Mouse (Mus musculus) right cerebral cortex, postnatal 25 days (tissue): Measurements from ENCODE around the gene Tom1l1.
"Not testable (repeated sequence)": the region's sequence is repeated elsewhere in the genome, so short reads cannot be mapped to it uniquely, and the experiment has no call there.

Experiments
- DNase-seq: peaks from one replicate; pipeline ENCODE4 v3.0.0; 2022

The Tom1l1 gene

DNA sequence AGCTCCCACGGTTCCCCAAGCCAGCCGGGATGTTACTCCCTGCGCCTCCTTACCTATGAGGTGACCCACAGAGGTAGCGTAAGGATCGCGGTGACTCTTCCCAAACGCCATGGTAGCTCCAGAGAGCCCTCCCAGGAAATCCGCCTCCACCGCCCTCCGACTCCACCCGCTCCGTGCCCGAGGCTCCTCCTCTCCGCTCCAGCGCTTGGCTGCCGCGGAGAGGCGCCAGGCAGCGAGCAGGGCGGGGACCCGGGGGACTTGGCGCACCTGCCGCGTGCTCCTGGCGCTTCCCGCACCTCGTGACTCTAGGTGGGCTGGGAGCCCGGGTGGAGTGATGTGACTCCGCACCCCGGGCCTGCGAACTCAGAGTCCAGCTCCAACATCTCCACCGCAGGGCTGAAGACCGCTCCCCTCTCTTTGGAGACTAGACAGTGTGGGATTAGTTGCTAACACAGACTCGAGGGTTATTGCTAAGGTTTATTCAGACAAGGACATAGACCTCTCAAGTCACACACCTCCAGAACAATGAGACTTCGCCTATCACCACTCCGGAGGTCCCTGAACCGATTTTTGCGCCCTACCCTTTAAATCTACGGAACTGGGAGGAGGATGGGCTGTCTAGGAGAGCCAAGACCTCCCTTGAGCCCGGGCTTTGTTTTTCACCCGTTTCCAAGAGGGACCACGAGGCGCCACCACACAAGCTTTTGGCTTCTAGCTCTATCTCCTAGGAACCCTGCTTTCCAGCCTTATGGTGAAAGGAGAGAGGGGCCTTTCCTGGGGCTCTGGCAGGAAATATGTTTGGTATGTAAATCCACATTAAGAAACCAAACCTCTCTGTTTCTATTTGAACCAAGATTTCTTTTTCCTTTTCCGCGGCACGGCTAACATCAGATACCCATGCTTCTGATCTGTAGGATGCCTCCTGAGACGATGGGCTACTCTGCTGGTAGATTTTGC, at the start of gene Tom1l1:
Gene Tom1l1 (minus strand): TSS at position 907 of the 957 bp plus-strand sequence.
- DNase-seq = peak; percentile 88

DNA sequence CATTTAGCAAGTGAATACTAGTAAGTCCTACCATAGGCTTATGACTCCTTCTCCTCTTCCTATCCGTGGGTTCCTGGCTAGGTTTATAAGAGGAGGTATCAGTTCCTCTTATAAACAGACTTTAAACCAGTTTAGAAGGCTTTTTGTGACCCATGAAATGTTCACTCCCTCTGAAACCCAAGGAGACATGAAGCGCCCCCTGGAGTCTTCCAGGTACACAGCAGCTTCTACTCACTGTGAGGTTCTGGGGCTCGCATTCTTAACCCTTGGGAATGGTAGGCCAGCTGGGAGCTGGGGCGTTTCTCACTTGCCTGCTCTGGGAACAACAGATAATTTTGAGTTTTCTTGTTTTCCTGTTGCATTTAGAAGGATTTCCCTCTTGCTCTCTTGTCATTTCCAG, 45.4 kb upstream of the Tom1l1 start:
- DNase-seq = no peak

DNA sequence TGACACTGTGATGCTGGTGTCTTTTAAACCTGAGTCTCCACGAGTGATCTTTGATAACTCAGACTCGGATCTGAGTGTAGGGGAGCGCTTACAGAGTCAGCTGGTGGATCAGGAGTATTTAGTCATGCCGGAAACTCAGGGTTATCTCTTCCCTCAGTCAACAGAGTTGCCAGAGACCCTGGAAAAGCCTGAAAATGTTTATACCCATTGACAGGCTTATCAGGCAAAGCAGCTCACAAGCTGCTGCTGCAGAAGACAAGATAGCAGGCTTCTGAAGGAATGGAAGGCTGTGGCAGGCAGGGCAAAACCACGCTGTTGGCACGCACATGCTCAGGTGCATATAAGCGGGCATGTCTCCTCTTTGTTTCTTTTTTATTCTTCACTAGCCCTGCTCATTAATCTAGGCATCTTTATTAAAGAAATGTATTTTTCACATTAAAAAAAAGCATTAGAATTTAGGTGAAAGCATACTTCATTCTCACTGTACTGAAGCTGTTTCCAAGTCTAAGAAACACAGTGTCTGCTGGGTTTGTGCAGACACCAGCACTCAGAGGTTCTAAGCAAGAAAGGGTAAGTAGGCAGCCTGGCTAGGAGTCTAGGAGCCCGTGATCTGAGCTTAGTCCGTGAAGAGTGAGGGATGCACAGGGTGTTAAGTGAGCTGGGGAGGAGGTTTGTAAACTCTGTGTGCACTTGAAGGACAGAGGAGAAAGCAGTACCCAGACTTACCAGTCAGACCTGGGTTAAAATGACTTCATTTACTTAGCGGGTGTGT, 39.4 kb upstream of the Tom1l1 start:
- DNase-seq = no peak

DNA sequence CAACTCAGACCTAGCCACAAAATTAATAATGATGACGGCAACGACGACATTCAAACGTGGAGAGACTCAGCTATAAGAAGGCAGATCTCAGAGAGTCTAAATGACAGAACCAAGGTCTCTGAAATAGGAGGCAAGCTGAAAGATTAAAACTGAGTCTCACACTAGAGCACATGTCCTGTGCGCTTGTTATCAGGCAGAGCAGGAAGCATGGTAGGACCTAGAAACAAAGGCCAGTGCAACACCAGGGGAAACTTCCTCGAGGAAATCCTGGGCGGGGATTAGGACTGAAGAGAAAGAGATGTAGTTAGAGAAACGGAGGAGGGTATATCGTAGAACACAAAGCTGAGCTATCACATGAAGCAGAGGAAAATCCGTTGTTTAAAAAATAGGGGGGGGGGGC, 38.6 kb upstream of the Tom1l1 start:
- no peak for DNase-seq

DNA sequence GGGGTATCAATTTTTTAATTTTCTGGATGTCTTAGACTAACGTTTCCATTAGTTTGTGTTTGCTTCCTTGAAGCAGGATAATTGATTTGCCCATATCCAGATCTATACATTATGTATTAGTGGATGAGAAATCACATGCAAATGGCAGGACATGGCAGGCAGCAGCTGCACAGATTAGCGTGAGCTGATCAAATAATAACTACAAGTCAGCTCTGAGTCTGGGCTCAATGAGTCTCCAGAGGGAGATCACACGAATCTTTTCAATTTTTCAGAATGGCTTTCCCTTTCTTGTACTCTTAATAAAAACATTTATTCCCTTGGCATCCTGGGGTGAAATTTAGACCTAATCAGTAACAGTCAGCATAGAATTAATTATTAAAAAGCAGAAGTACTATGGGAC, 34.1 kb upstream of the Tom1l1 start:
- DNase-seq = no peak

DNA sequence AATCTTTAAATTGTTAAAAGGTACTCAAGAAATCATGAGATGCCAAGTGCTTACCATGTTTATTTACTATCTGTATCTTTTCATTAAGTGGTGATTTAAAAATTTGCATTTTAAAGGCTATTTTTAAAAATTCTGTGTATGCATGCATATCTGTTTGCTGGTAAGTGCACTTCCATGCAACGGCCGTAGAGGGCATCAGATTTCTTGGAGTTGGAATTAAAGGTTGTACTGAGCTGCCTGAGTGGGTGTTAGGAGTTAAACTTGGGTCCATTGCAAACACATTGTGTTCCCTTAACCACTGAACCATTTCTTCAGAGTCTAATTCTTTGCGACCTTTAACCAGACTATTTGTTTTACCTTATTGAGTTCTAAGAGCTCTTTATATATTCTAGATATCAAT, 29.6 kb upstream of the Tom1l1 start:
- no peak for DNase-seq

DNA sequence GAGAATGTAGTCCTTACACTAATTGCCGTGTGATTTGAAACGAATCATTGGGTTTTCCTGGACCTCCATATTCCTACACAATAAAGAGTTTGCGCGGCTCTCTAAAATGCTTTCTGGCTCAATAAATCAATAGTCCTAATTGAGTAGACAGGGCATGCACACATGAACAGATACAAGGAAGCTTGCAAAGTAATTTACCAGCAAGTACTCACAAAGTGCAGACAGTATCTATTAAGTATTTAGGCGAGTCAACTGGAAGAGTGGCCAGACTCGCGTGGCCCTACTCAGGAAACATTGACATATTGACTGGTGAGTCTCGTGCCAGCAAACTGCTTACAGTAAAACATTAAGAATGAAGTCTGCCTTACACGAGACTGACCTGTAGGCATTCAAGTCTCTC, 23.4 kb upstream of the Tom1l1 start:
- DNase-seq = no peak

DNA sequence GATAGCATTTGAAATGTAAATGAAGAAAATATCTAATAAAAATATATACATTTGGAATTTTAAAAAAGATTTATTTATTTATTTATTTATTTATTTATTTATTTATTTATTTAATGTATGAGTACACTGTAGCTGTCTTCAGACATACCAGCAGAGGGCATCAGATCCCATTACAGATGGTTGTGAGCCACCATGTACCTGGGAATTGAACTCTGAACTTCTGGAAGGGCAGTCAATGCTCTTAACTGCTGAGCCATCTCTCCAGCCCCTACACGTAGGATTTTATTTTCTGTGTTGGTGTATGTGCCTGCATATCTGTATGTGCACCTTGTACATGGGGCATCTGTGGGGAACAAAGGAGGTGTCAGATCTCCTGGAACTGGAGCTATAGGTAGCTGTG, 19.0 kb upstream of the Tom1l1 start:
- not testable (repeated sequence) for DNase-seq

DNA sequence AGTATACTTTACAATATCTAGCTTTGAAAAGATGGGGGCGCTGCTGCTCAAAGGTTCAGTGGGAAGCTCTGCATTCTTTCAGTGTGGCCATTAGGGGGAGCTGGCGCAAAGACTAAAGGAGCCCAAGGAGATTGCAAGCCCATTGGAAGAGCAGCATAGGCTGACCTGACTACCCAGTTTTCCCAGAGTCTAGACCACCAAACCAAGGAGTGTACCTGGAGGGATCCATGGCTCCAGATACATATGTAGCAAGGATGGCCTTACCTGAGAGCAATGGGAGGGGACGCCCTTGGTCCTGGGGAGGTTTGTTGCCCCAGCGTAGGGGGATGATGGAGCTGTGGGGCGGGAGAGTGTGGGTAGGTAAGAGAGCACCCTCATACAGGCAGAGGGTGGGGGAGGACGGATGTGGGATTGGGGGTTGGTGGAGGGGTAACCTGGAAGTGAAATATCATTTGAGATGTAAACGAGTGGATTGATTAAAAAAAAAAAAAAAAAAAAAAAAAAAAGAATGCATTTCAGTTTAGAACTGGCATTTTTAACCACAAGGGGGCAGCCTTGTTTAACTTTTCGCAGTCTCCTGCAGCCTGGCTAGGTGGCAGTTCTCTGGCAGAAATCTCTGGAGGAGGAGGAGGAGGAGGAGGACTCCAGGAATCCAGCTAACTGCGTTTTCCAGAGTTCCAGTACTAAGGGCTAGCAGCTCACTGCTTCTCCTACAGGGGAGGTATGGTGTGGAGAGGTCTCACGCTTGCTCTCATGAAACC, 9.5 kb upstream of the Tom1l1 start:
- DNase-seq = peak; percentile 66

DNA sequence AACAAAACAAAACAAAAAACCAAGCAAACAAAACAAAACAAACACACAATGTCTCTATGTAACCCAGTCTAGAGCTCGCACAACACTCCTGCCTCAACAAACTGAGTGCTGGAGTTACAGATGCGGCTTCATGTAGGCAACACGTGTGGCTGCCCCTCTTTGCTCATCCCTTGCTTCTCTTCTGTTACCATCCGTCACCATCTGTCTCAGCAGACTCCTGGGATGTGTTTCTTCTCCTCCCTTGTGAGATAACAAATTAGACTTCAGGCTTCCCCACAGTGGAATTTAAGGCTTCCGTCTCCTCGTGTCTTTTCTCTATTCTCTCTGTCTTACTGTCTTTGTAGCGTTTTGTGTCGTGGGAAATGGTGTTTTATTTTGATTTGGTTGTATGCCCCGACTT, 7.6 kb upstream of the Tom1l1 start:
- no peak for DNase-seq

DNA sequence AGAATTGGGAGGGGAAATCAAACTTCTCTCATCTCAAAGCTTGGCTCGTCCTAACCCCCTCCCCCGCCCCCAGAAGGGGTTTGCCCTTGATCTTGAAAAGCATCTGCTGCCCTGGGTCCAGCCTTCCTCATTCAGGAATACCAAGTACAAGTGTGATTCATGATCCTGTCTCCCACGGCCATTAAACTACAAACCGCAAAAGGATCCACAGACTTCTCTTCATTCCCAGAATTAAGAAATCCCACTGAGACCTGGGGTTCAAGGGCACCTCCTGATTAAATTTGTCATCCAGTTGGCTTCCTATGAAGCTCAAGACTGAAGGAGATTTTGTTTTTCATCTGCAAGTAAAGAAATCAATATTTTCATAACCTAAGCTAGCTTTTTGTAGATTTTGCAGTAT, 6.0 kb upstream of the Tom1l1 start:
- no peak for DNase-seq

DNA sequence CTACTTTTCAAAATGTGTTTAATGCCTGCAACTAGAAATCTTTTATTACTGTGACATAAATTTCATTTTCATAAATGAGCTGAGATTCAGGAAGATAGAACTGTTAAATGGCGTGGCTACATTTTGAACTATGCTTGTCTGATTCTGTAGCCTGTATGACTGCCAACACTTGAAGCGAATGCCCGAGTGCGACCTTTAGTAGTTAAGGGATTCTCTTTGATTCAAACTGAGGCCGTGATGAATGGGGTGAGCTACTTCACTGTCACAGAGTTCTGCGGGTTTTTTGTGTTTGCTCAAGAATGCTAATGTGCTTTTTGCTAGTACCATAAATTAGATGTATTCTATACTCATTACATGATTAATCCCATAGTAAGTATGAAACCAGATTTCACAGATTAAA, 2.2 kb upstream of the Tom1l1 start:
- no peak for DNase-seq

DNA sequence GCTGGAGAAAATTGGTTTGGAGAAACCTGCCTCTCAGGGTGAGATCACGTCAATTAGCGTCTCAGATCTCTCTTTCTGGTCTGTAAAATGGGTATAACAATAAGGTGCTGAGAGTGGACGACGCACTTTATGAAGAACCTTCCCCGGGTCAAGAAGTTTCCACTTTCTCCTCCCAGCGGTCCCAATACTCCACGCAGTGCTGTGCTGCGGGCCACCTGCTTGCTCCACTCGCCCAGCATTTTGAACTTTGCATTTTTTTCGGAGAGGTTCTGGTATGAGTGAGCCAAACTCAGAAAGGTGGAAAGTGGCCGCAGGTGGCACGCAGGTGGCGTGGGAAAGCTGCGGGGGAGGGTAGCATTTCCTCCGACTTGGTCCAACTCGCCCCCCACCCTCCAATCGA, 1.1 kb downstream of the Tom1l1 start:
- no peak for DNase-seq

DNA sequence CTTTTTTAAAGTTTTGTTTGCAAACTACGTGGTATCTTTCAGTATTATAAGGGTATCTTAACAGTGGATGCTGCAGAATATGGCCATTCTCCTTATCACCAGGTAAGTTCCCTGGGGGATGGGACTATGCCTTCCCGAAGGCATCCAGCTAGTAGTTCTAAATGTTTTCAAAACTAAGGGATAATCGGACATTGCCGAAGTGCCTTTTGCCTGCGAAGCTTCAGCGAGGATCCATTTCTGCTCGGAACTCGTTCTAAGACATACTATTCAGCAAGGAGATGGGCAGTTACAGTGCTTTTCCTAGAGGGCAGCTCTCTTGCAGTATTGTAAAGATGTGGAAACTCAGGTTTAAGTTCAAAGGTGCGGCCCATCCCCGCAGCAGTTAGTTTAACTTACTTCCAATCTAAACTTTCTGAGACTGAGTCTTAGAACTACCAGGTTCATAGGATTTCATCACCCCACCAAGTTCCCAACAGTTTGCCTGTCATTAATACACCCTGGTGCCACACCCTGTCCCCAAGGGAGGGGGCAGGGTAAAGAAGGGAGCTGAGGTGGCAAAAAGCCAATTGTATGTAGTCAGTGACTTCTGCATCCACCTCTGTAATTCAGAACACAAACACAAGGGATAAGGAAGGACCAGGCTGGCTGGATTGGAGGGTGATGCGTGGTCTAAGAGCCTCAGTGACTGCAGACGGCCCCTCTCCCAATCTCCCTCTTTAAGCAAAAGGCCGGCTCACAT, 1.7 kb downstream of the Tom1l1 start:
- DNase-seq = no peak

DNA sequence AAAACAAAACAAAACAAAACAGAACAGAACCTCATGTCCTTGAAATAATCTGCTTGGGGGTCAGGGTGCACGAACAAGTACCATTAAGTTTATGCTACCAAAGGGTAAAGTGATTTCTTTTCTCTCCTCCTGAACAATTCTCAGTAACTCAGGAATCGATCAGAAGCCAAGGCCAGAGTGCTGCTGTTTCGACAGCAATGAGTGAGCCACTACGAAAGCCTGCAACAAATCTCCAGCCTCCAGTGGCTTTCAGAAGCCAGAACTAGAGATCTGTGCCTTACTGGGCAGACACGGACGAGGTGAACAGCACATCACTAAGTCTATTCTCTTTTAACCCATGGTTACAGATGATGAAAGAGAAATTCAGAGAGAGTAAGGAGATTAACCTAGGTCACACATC, 3.0 kb downstream of the Tom1l1 start:
- DNase-seq = no peak

DNA sequence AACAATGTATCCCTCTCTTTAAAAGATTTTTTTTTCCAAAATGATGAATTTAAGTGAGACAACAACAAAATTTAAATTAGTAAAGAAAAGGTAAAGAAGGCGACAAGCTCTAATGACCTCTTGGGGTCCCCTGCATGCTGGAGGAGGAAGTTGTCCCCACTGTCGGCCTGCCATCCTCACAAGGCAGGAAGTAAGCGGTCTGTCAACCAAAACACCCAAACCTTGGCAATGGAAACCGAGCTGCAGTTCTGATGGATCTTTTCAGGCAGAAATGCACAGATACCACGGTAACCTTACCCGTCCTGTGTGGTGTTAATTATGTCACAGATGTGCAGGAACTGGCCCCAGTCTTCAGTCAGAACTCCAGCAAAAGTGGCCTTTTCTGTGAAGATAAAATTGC, 3.4 kb downstream of the Tom1l1 start:
- DNase-seq = no peak

DNA sequence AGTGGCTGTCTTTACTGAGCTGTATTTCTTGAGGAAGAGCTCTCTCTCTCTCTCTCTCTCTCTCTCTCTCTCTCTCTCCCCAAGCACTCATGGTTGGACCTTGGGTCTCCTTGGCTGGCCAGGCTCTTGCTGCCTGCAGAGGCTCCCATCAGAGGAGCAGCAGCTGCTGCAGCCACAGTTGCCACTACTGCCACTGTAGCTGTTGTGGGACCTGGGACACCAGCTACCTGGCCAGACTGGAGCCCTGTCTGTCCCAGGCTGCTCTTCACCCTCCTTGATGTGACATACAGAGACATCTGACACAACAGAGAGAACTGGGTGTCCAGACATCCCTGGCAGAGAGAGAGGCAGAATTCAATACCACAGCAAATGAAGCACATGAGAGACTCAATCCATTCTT, 7.0 kb downstream of the Tom1l1 start:
- DNase-seq = no peak

DNA sequence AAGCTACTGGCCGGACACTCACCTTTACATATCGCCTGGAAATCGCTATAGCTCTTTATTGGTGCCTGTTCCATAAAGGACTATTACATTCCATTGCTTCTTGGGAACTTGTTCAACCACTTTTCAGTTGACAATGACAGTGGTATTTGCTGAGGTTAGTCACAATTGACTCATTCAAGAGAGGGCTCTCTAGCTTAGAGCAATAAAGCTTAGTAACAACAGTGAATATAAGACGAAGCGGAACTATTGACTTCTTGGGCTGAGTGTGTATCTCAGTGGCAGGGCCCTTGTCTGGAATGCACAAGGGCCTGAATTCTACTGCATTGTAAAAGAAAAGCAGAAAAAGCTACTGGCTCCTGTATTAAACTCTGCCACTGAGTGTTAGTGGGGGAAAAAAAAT, 9.6 kb downstream of the Tom1l1 start:
- no peak for DNase-seq

DNA sequence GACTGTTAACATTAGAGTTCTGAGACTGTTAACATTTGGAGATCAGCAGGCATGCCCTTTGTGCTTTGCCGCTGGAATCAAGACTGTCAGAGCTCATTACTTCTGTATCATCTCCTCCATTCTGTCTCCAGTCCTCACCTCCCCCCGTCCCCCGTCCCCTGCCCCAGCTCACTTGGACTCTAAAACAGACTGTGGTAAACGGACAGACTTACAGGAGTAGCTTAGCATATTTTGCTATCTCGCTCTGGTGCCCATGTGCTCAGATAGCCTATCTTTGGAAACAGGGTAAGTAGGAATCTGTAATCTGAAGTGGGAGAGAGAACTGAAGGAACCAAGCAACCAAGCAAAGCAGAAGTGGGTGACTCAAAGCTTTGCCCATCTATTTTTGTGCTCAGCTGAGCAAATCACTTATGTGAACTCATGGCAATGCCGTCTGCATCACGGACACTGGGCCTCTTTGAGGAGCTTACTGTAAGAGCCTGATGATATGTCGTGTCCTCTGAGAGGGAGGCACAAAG, 10.3 kb downstream of the Tom1l1 start:
- DNase-seq = peak; percentile 37

DNA sequence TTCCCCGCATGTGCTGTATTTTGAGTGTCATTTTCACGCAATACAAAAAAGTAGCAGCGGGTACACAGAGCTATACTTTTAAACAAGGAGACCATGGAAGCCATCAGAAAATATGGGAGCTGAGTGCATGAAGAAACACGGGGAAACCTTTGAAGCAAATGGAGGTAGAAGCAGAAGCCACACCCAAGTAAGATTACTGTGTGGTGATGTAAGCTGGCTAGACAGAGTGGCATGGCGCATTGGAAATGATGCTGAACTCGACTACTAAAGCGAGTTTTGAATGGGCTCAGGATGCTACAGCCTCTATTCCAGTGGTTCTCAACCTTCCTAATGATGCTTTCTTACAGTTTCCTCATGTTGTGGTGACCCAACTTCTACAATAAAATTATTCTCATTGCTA, 11.1 kb downstream of the Tom1l1 start:
- no peak for DNase-seq

DNA sequence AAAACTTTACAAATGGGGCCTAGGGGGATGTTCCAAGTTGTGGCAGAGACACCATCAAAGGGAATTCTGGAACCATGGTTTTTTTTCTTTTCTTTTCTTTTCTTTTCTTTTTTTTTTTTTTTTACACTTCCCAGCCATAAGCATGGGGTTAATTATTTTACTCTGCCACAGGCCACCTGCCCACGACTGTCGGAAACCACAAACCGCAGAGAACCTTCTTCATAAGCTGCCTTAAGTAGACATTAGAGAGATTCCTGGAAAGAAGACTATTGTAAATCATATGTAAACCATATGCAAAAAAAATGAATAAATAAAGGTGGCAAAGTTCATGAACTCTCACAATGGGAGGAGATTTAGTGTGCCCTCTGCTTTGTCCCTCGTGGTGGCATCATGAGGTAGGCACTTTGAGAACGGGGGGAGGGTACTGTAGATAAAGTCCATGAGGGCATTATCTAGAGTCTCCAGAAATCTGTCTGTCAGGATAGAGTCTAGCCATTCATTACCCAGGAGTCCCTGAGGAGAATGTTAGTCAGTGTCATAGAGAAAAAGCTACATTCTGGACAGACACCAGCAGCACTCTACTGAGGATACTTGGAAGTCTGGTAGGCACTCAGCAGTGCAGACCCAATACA, 12.6 kb downstream of the Tom1l1 start:
- no peak for DNase-seq

DNA sequence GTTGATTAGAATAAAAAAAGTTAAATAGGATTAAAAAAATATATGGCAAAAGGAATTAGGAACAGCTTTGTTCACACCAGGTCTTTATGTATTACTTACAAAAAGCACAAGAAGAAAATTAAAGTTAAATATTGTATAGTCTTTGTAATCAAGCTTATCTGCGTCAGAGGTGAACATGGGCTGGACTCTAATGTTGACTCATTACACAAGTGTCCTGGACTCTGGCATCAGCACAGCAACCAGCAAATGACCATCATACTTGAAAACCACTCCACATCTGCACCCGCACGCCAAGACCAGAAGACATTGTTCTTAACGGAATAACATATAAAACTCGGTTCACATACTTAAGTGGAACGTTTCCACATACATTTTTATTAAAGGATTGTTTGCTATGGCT, 20.8 kb downstream of the Tom1l1 start:
- DNase-seq = no peak
